Mouse (Mus musculus): ENCODE data around the gene Pkp4.
"Not testable (repeated sequence)": the region's sequence is repeated elsewhere in the genome, so short reads cannot be mapped to it uniquely, and the experiment has no call there.

Gene Pkp4

DNA sequence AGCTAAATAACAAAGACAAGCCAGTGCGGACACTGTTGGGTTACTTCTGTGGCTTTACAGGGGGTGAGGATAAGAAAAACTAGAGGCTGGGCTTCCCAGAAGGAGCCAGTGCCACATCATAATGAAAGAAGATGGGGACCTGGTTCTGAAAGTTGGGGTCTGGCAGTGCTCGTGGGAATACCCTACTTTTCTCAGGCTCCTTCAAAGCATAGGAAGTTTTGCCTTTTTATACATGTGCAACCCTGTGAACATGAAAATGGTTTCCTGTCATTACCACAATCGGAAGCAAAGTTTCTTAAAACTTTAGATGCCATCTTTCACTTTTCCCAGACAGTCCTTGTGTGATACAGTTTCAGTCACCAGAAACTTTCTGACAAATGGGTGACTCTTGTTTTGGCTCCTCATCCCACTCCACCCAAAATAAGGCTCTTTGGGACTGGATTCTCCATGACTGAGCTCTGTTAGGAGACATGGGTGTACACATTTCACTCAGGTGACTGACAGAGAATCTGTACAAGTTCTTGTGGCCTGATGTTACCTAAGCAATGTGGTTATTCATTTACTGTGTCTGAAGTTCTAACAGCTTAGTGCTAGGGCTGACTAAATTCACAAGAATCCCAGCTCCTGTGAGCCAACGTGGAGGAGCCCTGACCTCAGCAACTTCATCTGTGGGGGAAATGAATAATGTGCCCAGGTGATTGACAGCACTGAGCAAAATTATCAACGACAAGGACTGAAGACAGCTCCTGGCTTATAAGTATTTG, 179.3 kb downstream of the Pkp4 start:
- no peak for DNase-seq (ENCODE audit: low spot score in 2 of 2)

DNA sequence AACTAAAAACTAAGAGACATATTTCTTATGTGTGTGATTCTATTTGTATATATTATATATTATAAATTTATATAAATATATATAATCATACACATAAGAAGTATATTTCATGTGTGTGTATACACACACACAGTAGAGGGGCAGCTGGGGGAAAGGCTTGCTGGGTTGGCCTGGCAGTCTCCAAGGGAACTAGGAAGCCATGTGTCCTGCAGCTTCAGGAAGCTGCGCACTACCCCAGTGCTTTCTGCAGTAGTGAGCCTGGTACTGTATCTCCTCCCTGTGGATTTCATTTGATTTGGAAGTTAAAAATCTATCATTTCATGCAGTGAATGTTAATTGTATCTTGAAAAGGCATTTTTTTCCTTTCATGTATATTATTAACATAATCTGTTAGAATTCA, 180.2 kb downstream of the Pkp4 start:
- no peak for DNase-seq (ENCODE audit: low spot score in 2 of 2)

DNA sequence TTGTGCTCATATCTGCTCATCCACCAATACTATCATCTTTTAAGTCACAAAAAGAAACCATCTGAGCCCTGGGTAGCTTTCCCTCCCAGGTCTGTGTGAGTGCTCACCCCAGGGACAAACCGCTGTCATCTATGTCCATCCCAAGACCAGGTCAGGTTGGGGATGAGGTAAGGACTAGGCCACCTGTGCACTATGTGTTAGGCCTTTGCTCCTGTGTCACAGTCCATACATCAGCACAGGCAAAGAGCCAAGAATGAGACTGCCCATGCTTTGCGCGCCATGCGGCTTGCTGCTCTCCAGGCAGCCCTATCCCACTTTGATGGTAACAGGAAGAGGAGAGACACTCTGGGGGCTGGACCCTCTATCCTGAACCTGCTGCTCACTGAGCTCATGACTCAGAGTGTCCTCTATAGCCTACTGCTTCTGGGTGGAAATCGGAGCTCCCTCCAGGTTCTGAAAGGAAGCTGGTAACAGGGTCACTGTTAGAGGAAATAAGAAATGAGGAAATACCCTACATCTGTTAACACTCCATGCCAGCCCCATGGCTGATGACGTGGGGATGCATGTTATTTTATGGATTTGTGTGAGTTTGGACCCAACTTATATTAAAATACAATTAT, 182.1 kb downstream of the Pkp4 start:
- no peak for DNase-seq (ENCODE audit: low spot score in 2 of 2)

DNA sequence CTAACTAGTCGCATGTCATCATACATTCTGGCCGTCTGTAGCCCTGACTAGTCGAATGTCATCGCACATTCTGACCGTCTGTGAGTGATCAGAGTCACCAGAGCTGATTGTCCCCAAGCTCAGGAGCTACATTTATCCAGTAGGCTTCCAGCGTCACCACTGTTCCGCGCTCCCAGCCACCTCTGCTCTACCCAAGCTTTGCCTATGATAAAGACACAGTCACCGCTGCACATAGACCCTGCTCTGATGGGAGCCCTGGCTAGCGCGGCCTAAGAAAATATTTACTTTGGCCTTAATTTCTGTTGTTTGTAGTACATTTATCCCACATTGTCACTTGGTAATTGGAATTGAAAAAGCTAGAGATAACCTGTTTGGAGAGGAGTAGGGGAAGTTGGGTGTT, 183.2 kb downstream of the Pkp4 start:
- no peak for DNase-seq (ENCODE audit: low spot score in 2 of 2)

DNA sequence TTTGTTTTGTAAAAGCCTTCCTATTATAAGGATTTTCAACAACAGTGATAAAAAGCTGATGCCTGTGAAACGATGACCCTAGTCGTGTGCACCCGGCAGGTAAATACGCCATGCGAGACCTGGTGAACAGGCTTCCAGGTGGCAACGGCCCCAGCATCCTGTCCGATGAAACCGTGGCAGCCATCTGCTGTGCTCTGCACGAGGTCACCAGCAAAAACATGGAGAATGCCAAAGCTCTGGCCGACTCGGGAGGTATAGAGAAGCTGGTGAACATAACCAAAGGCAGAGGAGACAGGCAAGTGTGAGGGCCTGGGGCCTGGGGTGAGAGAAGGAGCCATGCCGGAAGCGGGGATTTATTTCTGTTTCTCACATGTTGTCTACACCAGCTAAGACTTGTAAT, 184.0 kb downstream of the Pkp4 start:
- DNase-seq (ENCODE audit: low spot score in 2 of 2): no peak

DNA sequence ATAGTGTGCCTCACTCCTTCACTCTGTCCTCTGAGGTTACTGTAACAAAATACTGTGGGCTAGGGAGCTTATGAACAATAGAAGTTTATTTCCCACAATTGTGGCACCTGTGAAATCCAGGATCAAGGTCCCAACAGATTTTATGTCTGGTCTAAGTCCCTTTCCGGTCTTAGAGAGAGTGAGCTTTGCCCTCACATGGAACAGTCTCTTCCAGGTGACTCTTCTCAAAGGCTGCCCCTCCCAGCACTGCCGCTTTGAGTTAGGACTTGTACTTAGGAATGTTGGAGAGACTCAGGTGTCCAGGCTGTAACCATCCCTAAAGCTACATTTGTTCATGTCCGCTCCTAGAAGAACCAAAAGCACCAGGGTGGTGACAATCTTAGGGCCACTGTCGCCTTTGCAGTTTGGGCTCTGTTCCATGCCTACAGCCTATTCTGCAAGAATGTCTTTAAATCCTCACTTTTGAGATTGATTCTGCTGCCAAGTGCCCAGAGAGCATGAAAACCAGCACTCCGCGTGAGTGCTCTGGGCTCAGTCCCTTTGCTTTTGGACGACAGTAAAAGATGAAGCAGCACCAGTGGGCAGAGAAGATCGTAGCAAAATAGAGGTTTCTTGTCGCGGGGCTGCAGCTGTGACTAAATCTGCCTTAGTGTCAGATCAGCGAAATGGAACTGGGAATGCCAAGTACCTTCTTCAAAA, 184.6 kb downstream of the Pkp4 start:
- DNase-seq (ENCODE audit: low spot score in 2 of 2): no peak

DNA sequence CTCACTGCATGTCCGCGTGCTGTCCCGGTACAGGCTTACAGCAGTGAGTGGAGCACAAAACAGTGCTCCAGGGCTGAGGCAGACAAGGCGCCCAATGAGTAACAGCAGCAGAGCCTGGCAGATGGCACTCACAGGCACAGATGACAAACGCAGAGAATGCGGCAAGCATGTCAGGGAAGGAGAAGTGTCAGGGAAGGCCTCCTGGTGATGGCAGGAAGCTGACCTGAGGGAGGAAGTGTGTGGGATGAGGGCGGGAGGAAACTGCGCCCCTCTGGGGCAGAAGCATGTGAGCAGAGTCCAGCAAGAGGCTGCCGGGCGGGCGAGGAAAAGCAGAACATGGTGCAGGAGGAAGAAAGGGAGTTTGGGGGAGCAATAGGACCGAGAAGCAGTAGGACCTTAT, 185.8 kb downstream of the Pkp4 start:
- DNase-seq (ENCODE audit: low spot score in 2 of 2): no peak

DNA sequence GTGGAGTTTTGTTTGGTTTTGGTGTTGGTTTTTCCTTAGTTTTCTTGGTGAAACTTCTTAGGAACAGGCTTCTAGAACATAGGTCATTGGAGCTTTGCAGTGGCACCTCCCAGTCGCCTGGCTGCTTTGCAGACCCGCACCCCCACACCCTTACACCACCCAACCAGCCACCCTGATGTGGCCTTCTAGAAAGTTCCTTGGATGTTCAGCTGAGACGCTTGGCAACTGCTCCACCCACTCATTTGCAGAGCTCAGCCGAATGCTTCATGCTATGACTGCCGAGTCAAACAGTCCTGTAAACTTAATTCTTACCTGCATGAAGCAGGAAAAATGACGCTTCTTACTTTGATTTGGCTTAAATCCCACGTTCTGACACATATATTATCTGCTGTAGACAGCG, 187.9 kb downstream of the Pkp4 start:
- no peak for DNase-seq (ENCODE audit: low spot score in 2 of 2)

DNA sequence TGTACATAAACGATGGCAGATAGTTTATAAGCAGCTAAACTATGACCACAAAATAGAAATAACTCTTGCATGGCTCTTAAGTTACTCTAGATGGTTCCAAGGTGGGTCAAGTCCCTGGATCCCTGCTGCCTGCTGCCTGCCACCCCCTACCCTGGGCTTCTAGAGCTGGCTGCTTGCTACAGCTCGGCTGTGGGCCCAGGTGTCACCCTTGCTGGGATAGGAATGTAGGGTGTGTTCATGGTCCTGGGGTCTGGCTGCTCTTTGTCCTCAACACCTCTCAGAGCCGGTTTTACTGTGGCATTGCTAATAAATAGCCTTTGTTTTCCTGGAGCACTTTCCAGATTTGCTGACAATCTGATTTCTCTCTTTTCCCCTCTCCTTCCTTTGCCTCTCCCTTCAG, 189.4 kb downstream of the Pkp4 start:
- no peak for DNase-seq (ENCODE audit: low spot score in 2 of 2)

DNA sequence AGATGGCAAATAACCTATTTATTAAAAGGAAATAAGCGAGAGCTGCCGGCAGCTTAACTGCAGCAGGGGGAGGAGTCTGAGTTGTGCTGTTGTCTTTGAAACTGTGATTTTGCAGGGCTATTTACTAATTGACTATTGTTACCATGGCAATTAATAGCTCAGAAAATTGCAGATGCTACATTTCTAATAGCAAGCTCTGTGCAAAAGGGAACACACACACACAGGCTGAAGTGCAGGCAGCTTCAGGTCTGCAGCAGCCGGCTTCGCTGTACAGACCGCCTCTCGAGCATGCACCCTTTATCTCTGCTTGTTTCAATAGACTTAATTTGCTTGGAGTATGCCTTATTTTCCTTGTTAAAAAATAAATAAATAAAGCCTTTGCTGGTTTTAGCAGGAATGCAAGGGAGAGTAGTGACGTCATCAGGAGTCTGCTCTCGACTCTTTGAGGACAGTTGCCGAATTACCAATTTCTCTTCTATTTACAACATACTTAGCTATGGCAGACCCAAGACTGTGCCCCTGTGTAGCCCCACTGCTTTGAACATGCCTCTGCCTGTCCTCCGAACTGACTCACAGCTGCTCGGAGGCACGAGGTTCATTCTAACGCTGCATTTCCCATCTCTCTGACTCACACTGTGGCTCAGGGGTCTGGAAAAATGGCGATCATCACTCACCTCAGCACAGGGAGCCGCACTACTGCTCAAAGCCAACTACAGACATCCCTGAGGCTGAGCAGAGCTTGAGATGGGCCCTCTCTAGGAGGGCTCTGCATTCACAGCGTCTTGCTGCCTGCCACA, 190.9 kb downstream of the Pkp4 start:
- DNase-seq (ENCODE audit: low spot score in 2 of 2): no peak

DNA sequence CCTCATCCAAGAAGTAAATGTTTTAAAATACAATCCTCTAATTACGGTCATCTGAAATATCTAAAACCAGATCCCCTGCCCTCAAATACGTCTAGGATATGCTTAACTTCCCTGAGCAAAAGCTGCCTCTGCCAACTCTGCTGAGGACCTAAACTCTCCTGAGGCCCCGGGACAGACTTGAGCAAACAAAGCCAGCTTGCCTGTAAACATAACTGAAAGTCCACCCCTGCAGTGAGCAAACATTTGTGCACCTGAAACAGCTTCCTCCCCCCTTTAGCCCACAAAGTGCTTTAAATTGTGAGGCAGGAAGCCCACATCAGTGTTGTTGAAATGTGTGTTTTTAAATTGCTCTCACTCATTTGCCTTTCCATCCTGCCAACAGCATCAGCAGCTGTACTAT, 193.2 kb downstream of the Pkp4 start:
- peak in 1 of 2 experiments; percentile 45 for DNase-seq (ENCODE audit: low spot score in 2 of 2)

DNA sequence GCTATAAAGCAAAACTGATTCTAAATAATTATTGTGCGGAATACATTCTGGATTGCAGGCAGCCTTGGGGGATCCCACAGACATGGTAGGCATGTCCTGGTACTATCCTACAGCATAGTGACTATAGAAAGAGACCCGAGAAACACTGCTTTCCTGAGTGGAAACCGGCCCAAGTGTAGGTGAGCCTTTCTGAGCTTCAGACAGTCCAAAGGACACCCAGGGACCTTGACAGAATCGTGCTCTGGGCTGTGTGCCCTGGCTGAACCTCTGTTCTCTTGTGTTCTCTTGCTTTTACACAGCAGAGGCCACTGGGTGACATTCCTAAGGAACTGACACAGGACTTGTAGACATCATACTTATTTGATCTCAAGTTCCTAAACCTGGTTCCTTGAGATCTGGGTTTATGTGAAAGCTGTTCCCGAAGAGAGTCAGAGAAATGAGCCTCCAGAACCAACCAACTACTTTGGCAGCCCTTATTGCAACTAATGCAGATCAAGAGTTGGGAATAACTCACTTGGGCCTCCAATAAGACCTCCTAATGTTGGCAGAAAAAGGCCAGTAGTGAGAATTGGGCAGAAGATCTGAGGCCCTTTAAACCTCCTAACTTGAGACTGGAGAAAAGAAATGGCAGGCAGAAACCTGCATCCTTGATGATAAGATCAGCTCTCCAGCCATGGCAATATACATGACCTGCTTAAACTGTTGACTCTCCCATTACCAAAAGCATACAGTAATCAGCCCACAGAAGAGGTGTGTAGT, 195.1 kb downstream of the Pkp4 start:
- DNase-seq (ENCODE audit: low spot score in 2 of 2): no peak

DNA sequence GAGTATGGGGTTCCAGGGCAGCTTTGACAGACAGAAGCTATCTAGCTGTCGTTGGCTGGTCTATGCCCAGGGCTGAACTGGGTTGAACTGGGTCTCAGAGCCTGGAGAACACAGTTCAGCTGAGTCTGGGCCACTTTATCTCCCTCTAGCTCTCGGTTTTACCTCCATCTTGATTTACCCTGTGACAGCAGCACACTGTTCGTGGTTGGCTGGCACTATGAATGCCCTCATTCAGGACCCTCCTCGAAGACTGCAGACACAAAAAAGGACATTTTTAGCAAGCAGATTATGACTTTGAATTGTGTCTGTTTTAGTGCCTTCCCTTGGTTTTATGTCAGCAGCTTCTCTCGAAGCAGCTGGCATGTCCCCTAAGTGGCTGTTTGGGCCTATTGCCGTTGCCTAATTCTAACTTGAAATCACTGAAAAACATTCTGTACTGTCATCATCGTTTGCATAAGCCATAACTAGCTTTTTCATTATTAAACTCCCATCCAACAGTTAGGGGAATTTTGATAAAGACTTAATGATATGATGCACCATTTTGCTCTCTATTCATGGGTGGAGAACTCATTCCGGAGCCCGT, 199.2 kb downstream of the Pkp4 start:
- no peak for DNase-seq (ENCODE audit: low spot score in 2 of 2)

DNA sequence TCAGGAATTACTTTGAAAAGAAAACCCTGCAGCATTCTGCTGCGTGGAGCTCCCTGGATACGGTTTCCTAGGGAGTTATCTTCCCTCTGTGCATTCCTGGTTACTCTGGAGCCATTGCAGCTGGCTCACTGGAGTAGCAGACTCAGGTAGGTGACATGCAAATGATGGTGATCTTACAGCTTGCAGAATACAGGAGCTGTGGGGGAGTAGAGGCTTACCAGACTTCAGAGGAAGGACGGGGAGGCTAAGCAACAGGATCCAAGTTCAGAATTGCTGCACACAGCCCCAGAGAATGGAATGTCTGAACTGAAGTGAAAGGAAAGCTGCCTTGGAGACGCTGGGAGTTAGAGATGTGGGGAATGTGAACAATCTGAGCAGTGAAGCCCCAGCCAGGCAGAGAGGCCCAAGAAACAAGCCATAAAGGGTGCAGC, 200.7 kb downstream of the Pkp4 start:
- DNase-seq (ENCODE audit: low spot score in 2 of 2): no peak

DNA sequence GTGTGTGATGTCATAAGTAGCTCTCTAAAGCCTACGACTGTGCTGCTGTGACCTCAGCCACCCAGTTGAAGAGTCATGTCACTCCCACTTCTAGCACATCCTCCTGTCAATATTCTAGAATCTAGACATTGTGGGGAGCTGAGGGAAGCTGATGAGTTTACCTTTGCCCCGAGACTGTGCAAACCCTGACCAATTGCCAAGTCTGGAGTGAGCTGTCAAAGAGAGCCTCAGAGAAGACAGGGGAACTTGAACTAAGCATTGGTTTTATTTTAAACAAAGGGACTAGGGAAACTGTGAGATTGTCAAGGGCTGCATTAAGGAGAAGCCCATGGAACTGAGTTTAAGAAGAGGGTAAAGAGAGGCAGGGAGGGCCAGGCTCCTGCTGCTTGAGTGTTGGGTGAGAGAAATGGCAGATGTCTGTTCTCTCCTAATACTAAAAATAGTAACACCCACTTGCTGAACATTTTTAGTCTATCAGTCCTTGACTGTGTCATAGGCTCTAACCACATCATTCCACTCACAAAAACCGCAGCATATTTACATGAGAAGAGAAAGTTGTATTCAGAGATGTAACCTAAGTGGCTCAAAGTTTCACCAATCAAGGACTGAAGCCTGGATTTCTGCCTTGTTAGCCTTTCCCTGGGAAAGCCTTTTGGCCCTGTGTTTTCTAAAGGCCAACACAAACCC, 203.6 kb downstream of the Pkp4 start:
- DNase-seq (ENCODE audit: low spot score in 2 of 2): no peak

DNA sequence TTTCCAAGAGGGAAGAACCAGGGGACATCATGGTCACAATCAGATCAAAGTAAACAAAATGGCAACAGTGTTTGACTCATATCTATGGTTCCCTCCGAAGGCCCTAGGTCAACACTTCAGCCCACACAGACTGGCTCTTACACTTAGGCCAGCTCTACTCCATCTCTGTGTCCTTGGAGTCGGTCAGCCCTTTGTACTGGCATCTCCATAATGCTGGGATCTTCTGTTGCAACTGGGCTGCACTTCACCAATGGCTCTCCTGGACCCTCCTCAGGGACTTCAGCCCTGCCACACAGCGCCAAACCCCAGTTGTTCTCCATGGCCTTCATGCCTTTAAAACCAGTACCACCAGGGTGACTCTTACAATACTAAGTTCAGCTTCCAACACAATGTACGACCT, 206.5 kb downstream of the Pkp4 start:
- DNase-seq (ENCODE audit: low spot score in 2 of 2): no peak

DNA sequence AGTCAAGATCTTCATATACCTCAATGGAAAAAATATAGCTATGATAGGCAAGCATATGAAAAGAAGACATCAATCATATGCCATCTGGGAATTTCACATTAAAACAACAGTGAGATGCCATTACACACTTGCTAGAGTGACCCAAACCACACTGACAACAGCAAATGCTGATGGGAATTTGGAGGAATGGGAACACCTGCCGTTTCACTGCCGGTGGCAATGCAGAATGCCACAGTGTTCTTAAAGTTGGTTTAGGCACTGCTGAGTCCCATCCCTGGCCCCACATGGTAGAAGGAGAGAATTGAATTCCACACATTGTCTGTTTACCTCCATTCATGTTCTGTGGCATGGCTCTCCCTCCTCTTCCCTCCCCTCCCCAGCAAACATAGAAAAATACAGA, 212.5 kb downstream of the Pkp4 start:
- no peak for DNase-seq (ENCODE audit: low spot score in 2 of 2)

DNA sequence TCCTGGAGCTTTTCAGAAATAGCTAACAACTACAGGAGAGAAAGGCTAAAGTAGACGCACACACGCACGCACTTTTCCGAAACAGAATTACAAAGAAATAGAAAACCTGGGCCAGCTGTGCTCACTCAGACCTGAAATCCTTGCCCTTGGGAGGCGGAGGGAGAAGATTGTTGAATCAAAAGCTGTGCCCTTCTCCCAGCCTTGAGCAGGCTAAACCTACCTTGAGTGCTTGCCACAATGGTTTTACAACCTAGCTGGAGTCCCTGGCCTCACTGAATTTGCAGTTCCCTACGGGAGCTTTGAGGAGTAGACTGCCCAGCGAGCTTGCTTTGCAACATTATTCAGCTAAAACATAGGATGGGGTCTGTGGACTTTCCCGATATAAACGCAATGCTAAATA, 217.4 kb downstream of the Pkp4 start:
- no peak for DNase-seq (ENCODE audit: low spot score in 2 of 2)

DNA sequence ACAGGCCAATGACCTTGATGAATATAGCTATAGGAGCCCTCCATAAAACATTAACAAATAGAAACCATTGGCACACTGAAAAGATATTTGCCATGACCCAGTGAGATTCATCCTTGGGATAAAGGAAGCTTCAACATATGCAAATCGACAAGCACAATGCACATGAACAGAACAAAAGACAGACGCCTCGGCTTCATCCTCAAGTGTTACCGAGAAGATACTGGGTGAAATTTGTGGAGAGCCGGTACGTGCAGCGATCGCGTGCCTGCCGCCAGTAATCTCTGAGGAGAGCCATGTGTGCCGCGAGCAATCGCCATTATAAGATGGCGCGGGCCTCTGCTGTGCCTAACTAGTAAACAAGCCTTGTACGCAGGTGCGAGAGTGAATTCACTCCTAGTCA, 218.2 kb downstream of the Pkp4 start:
- not testable (repeated sequence) for DNase-seq (ENCODE audit: low spot score in 2 of 2)

DNA sequence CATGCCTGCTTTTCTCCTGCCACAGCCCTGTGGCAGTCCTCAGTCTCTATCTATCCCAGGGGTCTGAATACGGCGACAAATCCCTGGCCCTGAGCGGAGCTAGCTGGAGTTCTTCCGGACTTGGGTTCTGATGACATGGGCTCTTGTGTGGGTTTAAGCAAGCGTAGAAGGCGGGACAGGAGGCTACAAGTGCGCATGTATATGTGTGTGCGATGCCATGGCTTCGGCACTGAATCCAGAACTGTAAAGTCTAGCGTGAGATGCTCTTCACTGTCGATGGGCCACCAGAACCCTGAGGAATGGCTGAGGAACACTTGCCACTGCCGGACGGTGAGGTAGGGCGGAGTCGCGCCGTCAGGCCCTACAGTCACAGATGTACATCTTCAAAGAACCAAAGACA, 222.6 kb downstream of the Pkp4 start:
- DNase-seq (ENCODE audit: low spot score in 2 of 2): no peak

Data from urinary bladder, adult 18-20 months (tissue).